Mouse (Mus musculus) small intestine, adult 2 months (tissue): ENCODE measurements around the gene Capn9.

ENCODE experiments used
- CTCF ChIP-seq: fragments of 200-500 bp; IDR thresholded peaks from 2 replicates; pipeline ENCODE4 v1.5.1; 2012; ENCODE audit warnings: low read depth, mild to moderate bottlenecking, control low read depth, inconsistent platforms, low read length, moderate library complexity, mixed read lengths; ENCODE audit not compliant: insufficient replicate concordance, insufficient read length; ENCODE audit errors: extremely low read depth
- POLR2A ChIP-seq: fragments of 200-500 bp; IDR thresholded peaks from 2 replicates; pipeline ENCODE4 v1.6.1; 2012; ENCODE audit warnings: low read depth, mild to moderate bottlenecking, control low read depth, inconsistent platforms, low read length, moderate library complexity

- TF ChIP-seq CTCF (no peak), POLR2A (no peak)
Measured at GRCm38 (mm10) chr8:124641599-124641998, 65.7 kb downstream of the Capn9 start.
